Mouse (Mus musculus): ENCODE results near the gene Resp18. TPM values are rescaled to one million over a fixed set of nuclear protein-coding genes. Genes with fewer than 3 reads are reported as not detected.
"Not testable (repeated sequence)": the region's sequence is repeated elsewhere in the genome, so short reads cannot be mapped to it uniquely, and the experiment has no call there.

Resp18 gene
- total RNA-seq, 2 experiments from 2014 or later = not detected

DNA sequence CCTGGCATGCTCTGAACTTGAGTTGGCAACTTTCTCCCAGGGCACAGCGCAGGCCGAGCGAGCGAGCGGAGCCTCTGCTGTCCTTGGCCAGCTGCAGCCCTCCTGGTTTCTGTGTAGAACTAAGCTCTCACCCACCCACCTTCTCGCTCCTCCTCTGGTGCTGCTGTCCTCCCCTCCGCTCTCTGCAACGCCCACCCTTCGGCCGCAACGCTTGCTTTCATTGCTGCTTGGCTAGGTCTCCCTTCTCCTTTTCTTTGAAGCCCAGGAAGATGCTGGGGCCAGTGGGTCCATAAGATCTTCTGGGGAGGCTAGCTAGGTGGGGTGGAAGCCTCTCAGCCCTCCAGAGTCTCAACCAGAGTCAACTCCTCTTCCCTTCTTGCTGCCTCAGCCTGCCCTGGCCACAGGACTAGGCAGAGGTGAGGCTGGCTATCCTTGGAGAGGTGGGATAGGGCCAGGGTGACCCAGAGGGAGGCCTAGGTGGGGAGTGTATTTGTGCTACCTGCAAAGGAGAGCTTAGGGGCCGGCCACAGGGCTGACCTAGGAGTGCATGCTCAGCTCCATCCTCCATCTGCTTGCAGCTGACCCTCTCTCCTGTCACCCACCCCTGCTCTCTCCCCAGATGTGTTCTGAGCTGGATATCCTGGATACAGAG lies 33.9 kb downstream of the Resp18 start:
- no peak; the same call in 1 of the 2 replicates for ATAC-seq (replicated peaks; ENCODE audit: low FRiP score, low TSS enrichment, poor library complexity, severe bottlenecking)

DNA sequence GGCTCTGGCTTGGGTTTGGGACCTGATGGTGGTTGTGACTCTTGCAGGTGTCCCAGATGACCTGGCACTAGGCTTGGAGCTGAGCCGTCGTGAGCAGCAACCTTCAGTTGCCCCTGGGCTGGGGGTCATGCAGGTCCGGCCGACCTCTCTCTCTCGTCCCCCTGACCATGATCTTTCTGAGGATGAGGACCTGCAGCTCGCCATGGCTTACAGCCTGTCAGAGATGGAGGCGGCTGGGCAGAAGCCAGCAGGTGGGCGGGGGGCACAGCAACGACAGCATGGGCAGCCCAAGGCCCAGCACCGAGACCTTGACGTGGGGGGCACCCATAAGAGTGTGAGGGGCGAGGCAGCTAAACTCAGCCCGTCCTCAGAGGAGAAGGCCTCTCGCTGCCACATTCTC lies 34.8 kb downstream of the Resp18 start:
- ATAC-seq (replicated peaks; ENCODE audit: low FRiP score, low TSS enrichment, poor library complexity, severe bottlenecking) = no peak

DNA sequence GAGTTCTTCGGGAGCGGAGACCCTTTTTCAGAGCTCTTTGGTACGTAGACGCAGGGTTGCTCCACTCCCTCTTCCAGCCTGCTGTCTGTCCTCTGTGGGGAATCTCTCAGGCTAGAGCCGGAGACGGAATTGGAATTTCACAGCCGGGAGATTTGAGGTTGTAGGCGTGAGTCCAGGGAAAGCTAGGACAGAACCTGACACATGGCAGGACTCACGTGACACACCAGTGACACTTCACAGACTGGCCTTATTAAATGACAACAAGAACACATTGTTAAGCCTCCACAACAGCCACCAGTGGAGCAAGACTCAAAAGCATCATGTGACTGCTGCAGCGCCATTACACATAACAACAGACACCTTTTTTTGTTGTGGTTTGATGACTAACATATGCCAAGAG lies 38.6 kb downstream of the Resp18 start:
- ATAC-seq (replicated peaks; ENCODE audit: low FRiP score, low TSS enrichment, poor library complexity, severe bottlenecking) = no peak

DNA sequence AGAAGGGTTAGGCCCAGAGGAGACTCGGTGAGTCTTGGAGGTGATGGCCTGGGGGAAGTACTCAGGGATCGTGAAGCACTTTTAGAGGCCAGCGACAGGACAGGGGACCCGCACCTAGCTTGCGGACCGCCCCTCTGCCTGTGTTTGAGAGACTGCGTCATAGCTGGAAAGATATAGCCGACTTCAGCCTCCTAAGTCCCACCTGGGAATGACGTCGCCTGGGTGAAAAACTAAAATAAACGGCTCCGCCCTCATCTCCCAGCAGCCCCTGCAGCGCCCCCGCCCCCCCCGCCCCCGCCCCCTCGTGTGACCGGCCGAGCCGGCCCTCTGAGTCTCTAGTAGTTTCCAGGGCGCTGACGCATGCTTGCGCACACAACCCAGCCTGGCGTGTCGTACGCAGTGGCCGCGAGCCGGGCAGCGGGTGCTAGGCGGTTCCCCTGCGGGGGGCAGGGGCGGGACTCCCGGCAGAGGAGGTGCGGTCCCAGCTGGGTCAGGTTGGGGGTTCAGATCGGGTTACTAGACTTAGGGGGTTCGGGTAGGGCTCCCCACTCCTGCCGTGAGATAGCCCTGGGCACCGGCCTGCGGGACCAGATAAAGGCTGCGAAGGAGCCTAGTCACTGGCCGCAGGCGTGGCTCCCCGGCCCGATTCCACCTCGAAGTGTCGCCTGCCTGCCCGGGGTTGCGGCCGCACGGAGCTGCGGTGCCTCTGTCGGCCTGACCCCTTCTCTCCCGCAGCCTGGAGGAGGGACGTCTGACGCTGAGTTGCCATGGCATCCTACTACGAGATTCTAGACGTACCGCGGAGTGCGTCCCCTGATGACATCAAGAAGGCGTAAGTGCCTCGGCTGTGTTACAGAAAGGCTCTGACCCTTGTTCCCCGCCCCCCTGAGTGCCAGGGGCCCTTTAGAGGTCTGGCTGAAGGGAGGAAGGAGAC lies 41.8 kb downstream of the Resp18 start, which contains the start of gene Dnajb2:
Gene Dnajb2, plus strand, starts transcription at position 290 of the 934 bp plus-strand sequence.
- ATAC-seq (replicated peaks; ENCODE audit: low FRiP score, low TSS enrichment, poor library complexity, severe bottlenecking) = peak; percentile 87

DNA sequence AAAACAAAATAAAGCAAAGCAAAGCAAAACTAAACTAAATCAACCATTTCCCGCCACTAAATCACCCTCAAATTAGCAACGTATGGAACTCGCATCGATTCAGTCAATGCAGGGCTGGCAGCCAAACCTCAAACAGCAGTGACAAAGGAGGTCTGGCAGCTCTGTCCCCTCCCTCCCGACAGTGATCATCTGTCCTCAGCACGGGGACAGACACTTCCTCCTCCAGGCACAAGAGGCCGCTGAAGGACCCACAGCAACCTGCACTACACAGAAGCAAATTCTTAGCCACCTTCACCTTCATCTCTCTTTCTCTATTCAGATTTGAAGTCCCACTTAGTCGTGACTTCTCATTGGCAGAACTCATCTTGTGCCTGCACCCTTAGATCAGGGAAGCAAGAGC lies 43.6 kb downstream of the Resp18 start:
- ATAC-seq (replicated peaks; ENCODE audit: low FRiP score, low TSS enrichment, poor library complexity, severe bottlenecking) = peak; percentile 82

DNA sequence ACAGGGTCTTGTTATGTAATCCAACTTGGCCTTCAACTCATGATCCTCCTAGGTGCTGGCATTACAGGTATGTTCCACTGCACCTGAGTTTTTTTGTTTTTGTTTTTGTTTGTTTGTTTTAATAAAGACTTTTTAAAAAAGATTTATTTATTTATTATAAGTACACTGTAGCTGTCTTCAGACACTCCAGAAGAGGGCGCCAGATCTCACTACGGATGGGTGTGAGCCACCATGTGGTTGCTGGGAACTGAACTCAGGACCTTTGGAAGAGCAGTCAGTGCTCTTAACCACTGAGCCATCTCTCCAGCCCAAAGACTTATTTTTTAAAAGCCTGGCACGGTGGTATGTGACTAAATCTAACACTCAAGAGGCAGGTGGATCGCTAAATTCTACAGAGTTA lies 45.7 kb downstream of the Resp18 start:
- ATAC-seq (replicated peaks; ENCODE audit: low FRiP score, low TSS enrichment, poor library complexity, severe bottlenecking) = not testable (repeated sequence)

DNA sequence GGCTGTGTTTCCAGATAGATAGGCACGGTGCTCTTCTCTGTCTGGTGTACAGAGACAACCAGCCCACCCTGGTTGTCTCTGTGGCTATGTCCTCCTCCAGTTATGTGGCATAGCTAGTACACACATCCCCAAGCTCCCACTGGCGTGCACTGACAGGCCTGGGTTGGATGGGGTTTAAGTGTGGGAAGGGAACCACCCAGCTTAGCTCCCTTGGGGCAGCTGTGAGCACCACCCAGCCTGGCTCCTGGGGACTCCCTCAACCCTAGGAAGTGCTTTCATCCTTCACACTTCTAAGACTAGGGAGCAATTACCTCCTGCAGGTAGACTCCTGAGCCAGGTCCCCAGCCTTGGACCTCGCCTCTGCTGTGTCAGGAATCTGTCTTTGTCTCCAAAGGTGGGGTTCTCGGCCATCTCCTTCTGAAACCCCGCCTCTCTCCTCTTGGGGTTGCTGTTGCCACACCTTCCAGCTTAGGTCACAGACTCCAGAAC lies 46.5 kb downstream of the Resp18 start, which contains the start of gene A630095N17Rik:
Gene A630095N17Rik, minus strand, starts transcription at position 439 of the 489 bp plus-strand sequence.
- no peak for ATAC-seq (replicated peaks; ENCODE audit: low FRiP score, low TSS enrichment, poor library complexity, severe bottlenecking)

DNA sequence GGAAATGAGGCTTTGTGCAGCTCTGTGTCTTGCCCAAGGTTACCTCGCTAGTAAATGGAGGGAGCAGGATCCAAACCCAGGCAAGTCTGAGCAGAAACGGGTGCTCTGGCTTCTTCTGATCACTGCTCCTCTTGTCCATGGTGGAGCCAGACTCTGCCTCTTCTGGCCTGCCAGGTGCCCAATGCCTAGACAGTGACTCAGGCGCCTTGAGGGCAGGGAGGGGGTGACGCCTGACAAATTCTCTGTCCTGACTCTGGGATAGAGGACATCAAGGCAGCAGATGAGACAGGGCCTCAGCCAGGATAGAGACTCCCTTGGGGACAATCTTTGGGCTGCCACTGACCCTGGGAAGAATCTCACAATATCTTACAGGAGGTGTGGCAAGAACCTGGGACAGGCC lies 47.0 kb downstream of the Resp18 start:
- ATAC-seq (replicated peaks; ENCODE audit: low FRiP score, low TSS enrichment, poor library complexity, severe bottlenecking) = no peak

DNA sequence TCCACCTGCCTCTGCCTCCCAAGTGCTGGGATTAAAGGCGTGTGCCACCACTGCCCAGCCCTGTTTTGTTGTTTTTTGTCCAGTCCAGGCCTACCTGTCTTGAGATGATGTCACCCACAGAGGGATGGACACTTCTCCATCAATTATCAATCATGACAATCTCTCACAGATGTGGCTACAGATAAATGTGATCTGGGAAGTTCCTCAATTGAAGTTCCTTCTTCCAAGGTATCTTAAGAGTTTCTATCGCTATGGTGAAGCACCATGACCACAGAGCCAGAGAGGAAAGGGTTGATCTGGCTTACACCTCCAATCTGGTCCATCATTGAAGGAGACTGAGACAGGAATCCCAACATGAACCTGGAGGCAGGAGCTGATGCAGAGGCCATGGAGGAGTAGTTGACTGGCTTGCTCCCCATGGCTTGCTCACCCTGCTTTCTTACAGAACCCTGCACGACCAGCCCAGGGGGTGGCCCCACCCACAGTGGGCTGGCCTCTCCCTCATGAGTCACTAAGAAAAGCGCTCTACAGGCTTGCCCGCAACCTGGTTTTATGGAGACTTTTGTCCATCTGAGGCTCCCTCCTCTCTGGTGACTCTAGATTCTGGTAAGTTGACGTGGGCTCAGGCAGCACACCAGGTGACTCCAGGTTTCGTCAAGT lies 47.8 kb downstream of the Resp18 start:
- ATAC-seq (replicated peaks; ENCODE audit: low FRiP score, low TSS enrichment, poor library complexity, severe bottlenecking) = no peak

DNA sequence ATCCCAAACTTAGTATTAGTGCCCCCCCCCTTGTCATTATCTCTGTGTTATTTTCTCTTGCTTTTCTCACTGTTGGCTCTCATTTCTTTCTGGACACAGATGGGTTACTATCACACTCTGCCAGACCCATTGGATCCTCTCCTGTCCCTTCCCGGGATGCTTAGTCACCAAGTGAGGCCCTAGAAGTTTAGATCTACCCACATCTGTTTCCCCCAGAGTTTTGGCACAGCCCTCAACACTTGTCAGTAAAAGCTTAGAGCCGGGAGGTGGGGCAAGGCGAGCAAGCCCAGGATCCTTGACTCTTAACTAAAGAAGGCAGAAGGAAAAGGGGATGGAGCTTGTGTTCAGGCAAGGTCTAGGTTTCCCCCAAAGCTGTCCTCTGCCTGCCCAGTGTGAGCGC lies 49.1 kb downstream of the Resp18 start:
- peak; percentile 88 for ATAC-seq (replicated peaks; ENCODE audit: low FRiP score, low TSS enrichment, poor library complexity, severe bottlenecking)

DNA sequence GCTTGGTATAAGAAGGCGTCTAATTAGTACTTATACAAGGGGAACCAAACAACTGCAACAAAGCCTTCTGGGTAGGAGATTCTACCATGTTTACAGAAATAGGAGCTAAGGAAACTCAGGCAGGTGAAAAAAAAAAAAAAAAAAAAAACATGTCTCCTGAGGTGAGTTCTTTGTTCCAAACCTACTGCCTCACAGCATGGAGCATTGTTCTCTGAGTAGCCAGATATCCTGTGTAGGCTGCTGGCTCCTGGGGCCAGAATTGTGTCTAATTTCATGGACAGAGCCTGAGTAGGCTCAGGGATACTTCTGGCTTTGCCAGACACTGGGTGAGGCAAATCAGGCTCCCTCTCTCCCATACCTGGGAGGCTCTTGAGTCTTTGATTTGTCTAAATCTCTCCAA lies 50.6 kb downstream of the Resp18 start:
- no peak for ATAC-seq (replicated peaks; ENCODE audit: low FRiP score, low TSS enrichment, poor library complexity, severe bottlenecking)

DNA sequence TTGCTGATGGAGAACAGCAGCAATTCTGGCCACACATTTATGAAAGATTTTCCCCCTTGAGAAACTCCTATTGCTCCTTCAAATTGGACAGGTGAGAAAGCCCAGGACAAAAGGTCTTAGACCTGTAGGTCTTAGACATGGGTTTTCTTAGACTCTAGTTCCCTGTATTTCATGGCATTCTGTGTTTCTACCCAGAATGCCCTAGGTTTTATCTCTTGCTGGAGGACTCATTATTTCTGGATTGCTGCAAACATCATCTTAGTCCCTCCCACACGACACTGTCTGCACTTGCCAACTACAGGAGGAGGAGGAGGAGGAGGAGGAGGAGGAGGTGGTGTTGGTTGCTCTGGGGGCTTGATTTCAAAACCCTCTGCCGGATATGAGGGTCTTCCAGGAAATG lies 52.1 kb downstream of the Resp18 start:
- no peak for ATAC-seq (replicated peaks; ENCODE audit: low FRiP score, low TSS enrichment, poor library complexity, severe bottlenecking)

DNA sequence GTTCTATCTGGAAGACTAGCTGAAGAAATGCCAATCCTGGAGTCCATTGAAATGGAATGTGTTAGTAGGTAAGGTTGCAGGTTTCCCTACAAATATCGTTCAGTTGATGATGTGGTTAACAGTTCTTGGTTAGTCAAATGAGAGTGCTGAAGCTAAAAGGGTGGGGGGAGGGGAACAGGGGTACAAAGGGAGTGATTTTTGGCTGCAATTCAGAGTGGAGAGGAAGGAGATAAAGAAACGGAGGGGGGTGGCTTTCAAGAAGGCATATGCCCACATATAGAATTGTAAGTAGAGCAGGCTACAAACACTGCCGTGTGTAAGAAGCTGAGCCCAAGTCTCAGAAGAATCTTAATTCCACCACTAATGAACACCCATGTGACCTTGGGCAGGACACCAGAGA lies 52.7 kb downstream of the Resp18 start:
- no peak for ATAC-seq (replicated peaks; ENCODE audit: low FRiP score, low TSS enrichment, poor library complexity, severe bottlenecking)

DNA sequence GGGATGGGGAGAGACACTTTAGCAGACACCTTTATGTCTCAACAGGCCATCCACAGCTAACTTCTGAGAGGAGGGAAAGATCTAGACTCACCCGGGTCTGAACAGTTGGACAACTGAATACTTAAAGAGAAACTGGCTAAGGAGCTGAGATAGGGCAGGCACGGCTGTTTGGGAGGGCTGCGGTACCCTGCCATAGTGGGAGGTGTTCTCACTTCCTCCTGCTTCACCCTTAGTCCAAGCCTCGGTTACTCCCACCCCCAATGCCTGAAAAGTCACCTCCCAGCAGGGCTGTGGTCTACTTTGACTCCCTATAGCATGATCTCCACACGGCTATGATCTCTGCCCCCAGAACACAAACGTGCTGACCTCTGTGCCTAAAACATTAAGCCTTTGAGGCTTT lies 54.7 kb downstream of the Resp18 start:
- ATAC-seq (replicated peaks; ENCODE audit: low FRiP score, low TSS enrichment, poor library complexity, severe bottlenecking) = 0 out of 2 replicates have a peak, but pooled peaks have one; percentile 13

DNA sequence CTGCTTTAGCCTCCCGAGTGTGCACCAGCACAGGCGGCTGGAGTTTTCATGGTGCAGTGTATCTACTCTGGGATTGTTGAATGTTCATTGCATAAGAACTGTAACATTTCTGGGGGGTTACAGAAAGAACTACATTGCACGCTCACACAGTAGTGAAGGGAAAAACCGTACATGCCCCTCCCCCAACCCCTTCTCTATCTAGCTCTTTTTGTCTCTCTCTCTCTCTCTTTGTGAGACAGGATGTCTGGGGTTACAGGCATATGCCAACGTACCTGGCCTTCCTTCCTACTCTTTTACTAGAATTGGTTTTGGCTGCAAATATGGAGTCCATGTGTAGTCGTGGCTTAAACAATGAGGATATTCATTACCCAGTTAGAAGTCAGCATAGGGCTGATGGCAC lies 55.3 kb downstream of the Resp18 start:
- ATAC-seq (replicated peaks; ENCODE audit: low FRiP score, low TSS enrichment, poor library complexity, severe bottlenecking) = no peak

Other genes starting within 250 kb of the Resp18 start
- 6.0 and 9.2 TPM in 2 replicates for gene Nhej1, start 153.2 kb downstream of the Resp18 start, total RNA-seq (2014; fragmentation: Nextera tagmentation)
- gene Nhej1, start 153.2 kb downstream of the Resp18 start, total RNA-seq (2017) = 2.0 and 10.1 TPM in 2 replicates
- not detected in 2 replicates for gene Slc23a3, start 144.5 kb downstream of the Resp18 start, total RNA-seq (2014; fragmentation: Nextera tagmentation)
- not detected in 2 replicates for gene Slc23a3, start 144.5 kb downstream of the Resp18 start, total RNA-seq (2017)
- gene Cnppd1, start 135.7 kb downstream of the Resp18 start, total RNA-seq (2014; fragmentation: Nextera tagmentation) = 56.9 and 83.8 TPM in 2 replicates
- 51.8 and 81.7 TPM in 2 replicates for gene Cnppd1, start 135.7 kb downstream of the Resp18 start, total RNA-seq (2017)
- 105 and 115 TPM in 2 replicates for gene Retreg2, start 135.6 kb downstream of the Resp18 start, total RNA-seq (2014; fragmentation: Nextera tagmentation)
- gene Retreg2, start 135.6 kb downstream of the Resp18 start, total RNA-seq (2017) = 63.6 and 129 TPM in 2 replicates
- gene Zfand2b, start 109.8 kb downstream of the Resp18 start, total RNA-seq (2014; fragmentation: Nextera tagmentation) = 43.4 and 44.3 TPM in 2 replicates
- 33.4 and 48.9 TPM in 2 replicates for gene Zfand2b, start 109.8 kb downstream of the Resp18 start, total RNA-seq (2017)
- gene Abcb6, start 98.0 kb downstream of the Resp18 start, total RNA-seq (2014; fragmentation: Nextera tagmentation) = 67.7 and 101 TPM in 2 replicates
- gene Abcb6, start 98.0 kb downstream of the Resp18 start, total RNA-seq (2017) = 22.2 and 75.6 TPM in 2 replicates
- 13.2 and 14.7 TPM in 2 replicates for gene Ankzf1, start 86.3 kb downstream of the Resp18 start, total RNA-seq (2014; fragmentation: Nextera tagmentation)
- gene Ankzf1, start 86.3 kb downstream of the Resp18 start, total RNA-seq (2017) = 16.9 and 24.1 TPM in 2 replicates
- 25.4 and 25.5 TPM in 2 replicates for gene Atg9a, start 86.2 kb downstream of the Resp18 start, total RNA-seq (2014; fragmentation: Nextera tagmentation)
- gene Atg9a, start 86.2 kb downstream of the Resp18 start, total RNA-seq (2017) = 4.8 and 8.0 TPM in 2 replicates
- 20.0 and 24.2 TPM in 2 replicates for gene Glb1l, start 67.6 kb downstream of the Resp18 start, total RNA-seq (2014; fragmentation: Nextera tagmentation)
- gene Glb1l, start 67.6 kb downstream of the Resp18 start, total RNA-seq (2017) = 5.4 and 18.3 TPM in 2 replicates
- gene Stk16, start 67.6 kb downstream of the Resp18 start, total RNA-seq (2014; fragmentation: Nextera tagmentation) = 117 and 193 TPM in 2 replicates
- gene Stk16, start 67.6 kb downstream of the Resp18 start, total RNA-seq (2017) = 88.3 and 103 TPM in 2 replicates
- gene Tuba4a, start 58.5 kb downstream of the Resp18 start, total RNA-seq (2014; fragmentation: Nextera tagmentation) = 232 and 276 TPM in 2 replicates
- 137 and 146 TPM in 2 replicates for gene Tuba4a, start 58.5 kb downstream of the Resp18 start, total RNA-seq (2017)
- gene A630095N17Rik, start 46.3 kb downstream of the Resp18 start, total RNA-seq (2014; fragmentation: Nextera tagmentation) = not detected in 2 replicates
- gene A630095N17Rik, start 46.3 kb downstream of the Resp18 start, total RNA-seq (2017) = not detected in 2 replicates
- 15.2 and 18.3 TPM in 2 replicates for gene Dnajb2, start 42.0 kb downstream of the Resp18 start, total RNA-seq (2014; fragmentation: Nextera tagmentation)
- gene Dnajb2, start 42.0 kb downstream of the Resp18 start, total RNA-seq (2017) = 14.2 and 21.7 TPM in 2 replicates
- gene Ptprn, start 13.9 kb downstream of the Resp18 start, total RNA-seq (2014; fragmentation: Nextera tagmentation) = 0.31 TPM in 1 of 2 replicates, not detected in the other
- 0.08 TPM in 1 of 2 replicates, not detected in the other for gene Ptprn, start 13.9 kb downstream of the Resp18 start, total RNA-seq (2017)
- 47.3 and 48.2 TPM in 2 replicates for gene Dnpep, start 39.6 kb upstream of the Resp18 start, total RNA-seq (2014; fragmentation: Nextera tagmentation)
- gene Dnpep, start 39.6 kb upstream of the Resp18 start, total RNA-seq (2017) = 45.3 and 50.8 TPM in 2 replicates
- not detected in 2 replicates for gene Des, start 81.9 kb upstream of the Resp18 start, total RNA-seq (2014; fragmentation: Nextera tagmentation)
- not detected in 2 replicates for gene Des, start 81.9 kb upstream of the Resp18 start, total RNA-seq (2017)
- gene Speg, start 96.9 kb upstream of the Resp18 start, total RNA-seq (2014; fragmentation: Nextera tagmentation) = not detected in 2 replicates
- gene Speg, start 96.9 kb upstream of the Resp18 start, total RNA-seq (2017) = 0.19 TPM in 1 of 2 replicates, not detected in the other
- gene Gmppa, start 157.5 kb upstream of the Resp18 start, total RNA-seq (2014; fragmentation: Nextera tagmentation) = 70.3 and 92.5 TPM in 2 replicates
- gene Gmppa, start 157.5 kb upstream of the Resp18 start, total RNA-seq (2017) = 35.0 and 52.6 TPM in 2 replicates
- gene Asic4, start 172.0 kb upstream of the Resp18 start, total RNA-seq (2014; fragmentation: Nextera tagmentation) = not detected in 2 replicates
- not detected in 2 replicates for gene Asic4, start 172.0 kb upstream of the Resp18 start, total RNA-seq (2017)
- 3.1 and 4.0 TPM in 2 replicates for gene Chpf, start 200.9 kb upstream of the Resp18 start, total RNA-seq (2014; fragmentation: Nextera tagmentation)
- gene Chpf, start 200.9 kb upstream of the Resp18 start, total RNA-seq (2017) = 0.15 and 1.2 TPM in 2 replicates
- gene Tmem198, start 201.1 kb upstream of the Resp18 start, total RNA-seq (2014; fragmentation: Nextera tagmentation) = 0.49 TPM in 1 of 2 replicates, not detected in the other
- gene Tmem198, start 201.1 kb upstream of the Resp18 start, total RNA-seq (2017) = not detected in 2 replicates
- 0.40 and 0.68 TPM in 2 replicates for gene Obsl1, start 228.0 kb upstream of the Resp18 start, total RNA-seq (2014; fragmentation: Nextera tagmentation)
- gene Obsl1, start 228.0 kb upstream of the Resp18 start, total RNA-seq (2017) = 0.30 and 0.47 TPM in 2 replicates
- gene Inha, start 228.7 kb upstream of the Resp18 start, total RNA-seq (2014; fragmentation: Nextera tagmentation) = 0.72 TPM in 1 of 2 replicates, not detected in the other
- not detected in 2 replicates for gene Inha, start 228.7 kb upstream of the Resp18 start, total RNA-seq (2017)
- 12.1 and 17.6 TPM in 2 replicates for gene Stk11ip, start 243.1 kb upstream of the Resp18 start, total RNA-seq (2014; fragmentation: Nextera tagmentation)
- gene Stk11ip, start 243.1 kb upstream of the Resp18 start, total RNA-seq (2017) = 6.9 and 11.9 TPM in 2 replicates